ENCODE assay signal across 29 mouse cellular contexts in the genomic region with DNA sequence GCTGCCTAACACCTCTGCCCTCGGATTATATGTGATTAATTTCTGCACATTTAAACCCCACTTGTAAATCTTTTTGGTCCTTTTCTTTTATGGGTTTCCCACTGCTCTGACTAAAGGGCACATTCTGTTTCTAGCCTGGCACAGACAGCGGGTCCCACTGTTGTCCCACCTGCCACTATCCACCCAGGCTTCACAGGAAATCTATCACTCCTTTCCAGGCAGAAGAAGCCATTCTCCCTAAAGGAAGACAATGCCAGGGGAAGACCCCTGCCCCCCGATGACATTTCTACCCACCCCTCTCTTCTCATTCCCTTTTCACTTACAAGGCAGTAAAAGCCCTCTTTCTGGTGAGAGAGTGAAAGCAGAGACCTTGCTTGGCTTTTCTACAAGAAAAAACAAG. TPM values are rescaled to one million over a fixed set of nuclear protein-coding genes. Genes with fewer than 3 reads are reported as not detected.
DNase-seq lines count a peak whose midpoint lies in the region; TF ChIP-seq lines count a peak whose summit lies in the region.
"Had no signal": no experiment of that assay in that cellular context is flagged by ENCODE, and none has a peak within 500 bp of the region (broad histone marks: within the 10 kb centered on the region; RNA-seq: fewer than 3 reads in every experiment).

No protein-coding gene starts in this region.

- no peak for TF ChIP-seq CTCF in cerebellum, adult 2 months (IDR thresholded peaks at IDR 0.05; ENCODE audit: borderline replicate concordance, insufficient read depth, low read depth, low read length)
- TF ChIP-seq CTCF in gastrocnemius, adult 2 months (IDR thresholded peaks at IDR 0.05), result no peak

- peak overlapping the region; percentile 54 for H3K27ac ChIP-seq in cerebellum, adult 2 months (ENCODE audit: insufficient read depth, low read length)
- H3K27ac ChIP-seq in gastrocnemius, adult 2 months, result no peak overlapping the region
- H3K27ac ChIP-seq: forebrain, embryonic 15.5 days; heart, embryonic 13.5 days; hindbrain, embryonic 15.5 days; intestine, embryonic 15.5 days; kidney, postnatal 0 days; liver, embryonic 13.5 days; macrophage; midbrain, embryonic 13.5 days; neural tube, embryonic 13.5 days had no signal

- H3K4me3 ChIP-seq in cerebellum, adult 2 months (replicated peaks; ENCODE audit: insufficient read depth, low read depth, low read length), result no peak overlapping the region
- no peak overlapping the region for H3K4me3 ChIP-seq in gastrocnemius, adult 2 months
- H3K4me3 ChIP-seq: forebrain, embryonic 15.5 days; heart, embryonic 13.5 days; hindbrain, embryonic 15.5 days; intestine, embryonic 15.5 days; liver, embryonic 13.5 days; midbrain, embryonic 13.5 days; neural tube, embryonic 13.5 days had no signal

- no peak for TF ChIP-seq POLR2A in cerebellum, adult 2 months (IDR thresholded peaks at IDR 0.05; ENCODE audit: borderline replicate concordance, insufficient read depth, low read length)

- DNase-seq in embryo, embryonic 10.5 days (ENCODE audit: low spot score), result peak; percentile 4
- DNase-seq in embryo, embryonic 11 days, result no peak
- DNase-seq in brain, adult 2 months (ENCODE audit: low read depth, low spot score), result peak; percentile 81
- DNase-seq in cerebellum, adult 2 months, result peak; percentile 58 to 72
- DNase-seq in cerebellum, postnatal 14 days, result peak; percentile 46 to 73
- DNase-seq in right cerebral cortex, adult 2 months (ENCODE audit: low spot score in 2 of 2), result no peak
- DNase-seq in gastrocnemius, adult 2 months, result no peak
- no peak for DNase-seq in gastrocnemius, postnatal 4 days (ENCODE audit: low spot score in 2 of 2)
- DNase-seq: adrenal gland, postnatal 10 days; heart, postnatal 10 days; kidney, adult 2 months; kidney, postnatal 4 days; liver, embryonic 13.5 days; lung, adult 2 months; lung, postnatal 10 days; retina, postnatal 1 day; spleen, adult 18-20 months; thymus, postnatal 14 days had no signal

- H3K4me1 ChIP-seq in cerebellum, adult 2 months (ENCODE audit: control insufficient read depth, insufficient read depth, low read length), result peaks cover 8% of the 10 kb centered on the region; the same call in 1 of the 2 replicates
- H3K4me1 ChIP-seq: forebrain, embryonic 15.5 days; heart, embryonic 13.5 days; intestine, embryonic 15.5 days; liver, embryonic 13.5 days had no signal

- 15% methylated on average over 3 of the region's 3 CpGs for WGBS in cerebellum, adult 2 months

- intact Hi-C loops in gastrocnemius, adult 2 months (cut with DNase I), result no loop called here

- no peaks in the 10 kb centered on the region for H3K27me3 ChIP-seq in cerebellum, adult 2 months (ENCODE audit: control insufficient read depth, insufficient read depth, low read length)
- H3K27me3 ChIP-seq: forebrain, embryonic 15.5 days; heart, embryonic 13.5 days; hindbrain, embryonic 15.5 days; intestine, embryonic 15.5 days; liver, embryonic 13.5 days; midbrain, embryonic 13.5 days; neural tube, embryonic 13.5 days had no signal

RNA-seq across cellular contexts. Expression of gene Rbm8a2, which starts 37.2 kb away (rescaled TPM):
- 1.2 and 1.4 TPM in 2 replicates for polyA plus RNA-seq in cerebellum, adult 2 months (2012; rRNA removed)
- total RNA-seq in gastrocnemius, adult 2 months (2021), result not detected
- under 1 TPM; 0.22 to 0.29 TPM for total RNA-seq in gastrocnemius, postnatal 4 days (2021)
- total RNA-seq: adrenal gland, postnatal 10 days; gastrocnemius, adult 8-10 months; heart, adult 8-10 months; heart, postnatal 10 days had no signal
- polyA plus RNA-seq: gonadal fat pad, adult 2 months; kidney, adult 2 months; lung, adult 2 months had no signal

Comparison
In these comparisons a context has a peak if more than half of its experiments do, and no peak if none do; other contexts are left out.
1. DNase-seq: peak in embryo, embryonic 10.5 days (single experiment), brain, adult 2 months (single experiment), cerebellum, adult 2 months (2 of 2) and cerebellum, postnatal 14 days (2 of 2); none in embryo, embryonic 11 days (single experiment), right cerebral cortex, adult 2 months (0 of 2), gastrocnemius, adult 2 months (single experiment) and gastrocnemius, postnatal 4 days (0 of 2).